15 mouse cellular contexts compared by ENCODE assay signal in genomic region chr2:127520123-127520522, GRCm38 (mm10). TPM values are rescaled to one million over a fixed set of nuclear protein-coding genes. Genes with fewer than 3 reads are reported as not detected.
A peak's percentile ranks its signal among the peaks of the same experiment; 100 is the strongest.
DNase-seq lines count a peak whose midpoint lies in the region; ATAC-seq lines count a peak whose summit lies in the region.
"Had no signal": no experiment of that assay in that cellular context is flagged by ENCODE, and none has a peak within 500 bp of the region (broad histone marks: within the 10 kb centered on the region; RNA-seq: fewer than 3 reads in every experiment).

No protein-coding gene starts in this region.

- no peak overlapping the region for H3K9ac ChIP-seq in intestine, embryonic 15.5 days
- H3K9ac ChIP-seq in intestine, embryonic 16.5 days (ENCODE audit: low read depth, low read length) = no peak overlapping the region
- H3K9ac ChIP-seq in forebrain, embryonic 13.5 days = peak overlapping the region; percentile 80
- no peak overlapping the region for H3K9ac ChIP-seq in midbrain, embryonic 14.5 days (replicated peaks; ENCODE audit: low read length)

- no peak for ATAC-seq in intestine, embryonic 15.5 days
- ATAC-seq in intestine, embryonic 16.5 days = no peak
- no peak for ATAC-seq in forebrain, embryonic 13.5 days
- ATAC-seq in midbrain, embryonic 14.5 days (ENCODE audit: low FRiP score, low TSS enrichment) = no peak
- ATAC-seq: CD4-positive, CD25-positive, alpha-beta regulatory T cell, adult 4 months; inflammation-experienced regulatory T-cells, adult 6 months; lung, postnatal 0 days had no signal

- H3K4me2 ChIP-seq in intestine, embryonic 15.5 days (replicated peaks) = peak overlapping the region; percentile 60
- no peak overlapping the region; the same call in 1 of the 2 replicates for H3K4me2 ChIP-seq in intestine, embryonic 16.5 days (ENCODE audit: low read depth, low read length)
- H3K4me2 ChIP-seq in forebrain, embryonic 13.5 days = peak overlapping the region; percentile 77
- peak overlapping the region; percentile 57 for H3K4me2 ChIP-seq in midbrain, embryonic 14.5 days (ENCODE audit: low read length)

- DNase-seq in cerebellum, postnatal 25 days = peak; percentile 56 to 60
- DNase-seq in midbrain, embryonic 14.5 days = no peak
- DNase-seq in left cerebral cortex, adult 9 months (ENCODE audit: low spot score in 2 of 2) = no peak
- no peak for DNase-seq in gastrocnemius, adult 8-10 months (ENCODE audit: low spot score in 2 of 2)
- DNase-seq in thymus, postnatal 4 days = no peak
- DNase-seq: gastrocnemius, postnatal 25 days; kidney, postnatal 4 days; liver had no signal

- H3K27ac ChIP-seq in intestine, embryonic 15.5 days = no peak overlapping the region
- H3K27ac ChIP-seq in intestine, embryonic 16.5 days (ENCODE audit: low read length) = no peak overlapping the region
- no peak overlapping the region for H3K27ac ChIP-seq in forebrain, embryonic 13.5 days
- H3K27ac ChIP-seq in midbrain, embryonic 14.5 days (replicated peaks; ENCODE audit: low read depth, low read length) = no peak overlapping the region

- no peak overlapping the region for H3K4me3 ChIP-seq in intestine, embryonic 15.5 days (replicated peaks)
- no peak overlapping the region for H3K4me3 ChIP-seq in intestine, embryonic 16.5 days (ENCODE audit: low read length)
- peak overlapping the region; percentile 46 for H3K4me3 ChIP-seq in forebrain, embryonic 13.5 days
- peak overlapping the region; percentile 31 for H3K4me3 ChIP-seq in midbrain, embryonic 14.5 days (replicated peaks; ENCODE audit: low read depth, low read length)

- no peaks in the 10 kb centered on the region for H3K9me3 ChIP-seq in intestine, embryonic 15.5 days
- no peaks in the 10 kb centered on the region for H3K9me3 ChIP-seq in intestine, embryonic 16.5 days (ENCODE audit: control insufficient read depth, low read length)
- no peaks in the 10 kb centered on the region for H3K9me3 ChIP-seq in forebrain, embryonic 13.5 days (replicated peaks)
- H3K9me3 ChIP-seq in midbrain, embryonic 14.5 days (ENCODE audit: control insufficient read depth, low read length) = no peaks in the 10 kb centered on the region

- no peaks in the 10 kb centered on the region for H3K36me3 ChIP-seq in intestine, embryonic 15.5 days
- H3K36me3 ChIP-seq in intestine, embryonic 16.5 days (ENCODE audit: control insufficient read depth, insufficient read depth, low read length) = no peaks in the 10 kb centered on the region
- H3K36me3 ChIP-seq in forebrain, embryonic 13.5 days (ENCODE audit: poor library complexity, severe bottlenecking) = no peaks in the 10 kb centered on the region
- H3K36me3 ChIP-seq in midbrain, embryonic 14.5 days (ENCODE audit: control insufficient read depth, insufficient read depth, low read length) = no peaks in the 10 kb centered on the region

- no peaks in the 10 kb centered on the region for H3K27me3 ChIP-seq in intestine, embryonic 15.5 days (replicated peaks)
- H3K27me3 ChIP-seq in intestine, embryonic 16.5 days (replicated peaks; ENCODE audit: control insufficient read depth, insufficient read depth, low read length) = no peaks in the 10 kb centered on the region
- no peaks in the 10 kb centered on the region for H3K27me3 ChIP-seq in forebrain, embryonic 13.5 days
- H3K27me3 ChIP-seq in midbrain, embryonic 14.5 days (ENCODE audit: control insufficient read depth, insufficient read depth, low read length) = no peaks in the 10 kb centered on the region

- peaks cover 16% of the 10 kb centered on the region for H3K4me1 ChIP-seq in intestine, embryonic 15.5 days (replicated peaks)
- peaks cover 4% of the 10 kb centered on the region; the same call in 1 of the 2 replicates for H3K4me1 ChIP-seq in intestine, embryonic 16.5 days (ENCODE audit: control insufficient read depth, insufficient read depth, low read length)
- H3K4me1 ChIP-seq in forebrain, embryonic 13.5 days = peaks cover 65% of the 10 kb centered on the region
- peaks cover 23% of the 10 kb centered on the region for H3K4me1 ChIP-seq in midbrain, embryonic 14.5 days (ENCODE audit: control insufficient read depth, insufficient read depth, low read length)

RNA-seq across cellular contexts. Expression of gene Kcnip3, which starts 1.8 kb away (rescaled TPM):
- polyA plus RNA-seq in intestine, embryonic 15.5 days (2015; fragmentation: Nextera tagmentation; extraction: Ambion mirVana) = 3.3 and 4.0 TPM in 2 replicates
- 3.4 and 4.0 TPM in 2 replicates for polyA plus RNA-seq in intestine, embryonic 16.5 days (2015; fragmentation: Nextera tagmentation; extraction: Ambion mirVana)
- 5.2 and 6.3 TPM in 2 replicates for polyA plus RNA-seq in forebrain, embryonic 13.5 days (2015; fragmentation: Nextera tagmentation; extraction: Ambion mirVana)
- polyA plus RNA-seq in midbrain, embryonic 14.5 days (2014; fragmentation: Nextera tagmentation; extraction: Ambion mirVana) = 10.7 and 13.1 TPM in 2 replicates
- under 1 TPM; 0.15 to 0.47 (median 0.24) TPM for total RNA-seq in gastrocnemius, adult 8-10 months (2022)
- polyA plus RNA-seq: CD4-positive, CD25-positive, alpha-beta regulatory T cell, adult 4 months had no signal

RNA-seq across cellular contexts. Expression of gene Prom2, which starts 21.1 kb away (rescaled TPM):
- 0.63 and 0.65 TPM in 2 replicates for polyA plus RNA-seq in intestine, embryonic 15.5 days (2015; fragmentation: Nextera tagmentation; extraction: Ambion mirVana)
- polyA plus RNA-seq in intestine, embryonic 16.5 days (2015; fragmentation: Nextera tagmentation; extraction: Ambion mirVana) = 0.56 and 0.58 TPM in 2 replicates
- not detected in 2 replicates for polyA plus RNA-seq in forebrain, embryonic 13.5 days (2015; fragmentation: Nextera tagmentation; extraction: Ambion mirVana)
- not detected in 2 replicates for polyA plus RNA-seq in midbrain, embryonic 14.5 days (2014; fragmentation: Nextera tagmentation; extraction: Ambion mirVana)
- not detected for total RNA-seq in gastrocnemius, adult 8-10 months (2022)
- total RNA-seq: gastrocnemius, postnatal 25 days had no signal
- polyA plus RNA-seq: CD4-positive, CD25-positive, alpha-beta regulatory T cell, adult 4 months; heart, embryonic 14.5 days had no signal

Comparison
In these comparisons a context has a peak if more than half of its experiments do, and no peak if none do; other contexts are left out.
1. H3K4me3 ChIP-seq: peak in forebrain, embryonic 13.5 days (single experiment) and midbrain, embryonic 14.5 days (single experiment); none in intestine, embryonic 15.5 days (single experiment) and intestine, embryonic 16.5 days (single experiment).
2. DNase-seq: peak in cerebellum, postnatal 25 days (2 of 2); none in midbrain, embryonic 14.5 days (single experiment), left cerebral cortex, adult 9 months (0 of 2), gastrocnemius, adult 8-10 months (0 of 2) and thymus, postnatal 4 days (single experiment).